Mouse (Mus musculus) bone marrow macrophage, adult 2 months (primary cell): Measurements from ENCODE around the gene Sesn3. TPM values are rescaled to one million over a fixed set of nuclear protein-coding genes. Genes with fewer than 3 reads are reported as not detected.
"Not testable (repeated sequence)": the region's sequence is repeated elsewhere in the genome, so short reads cannot be mapped to it uniquely, and the experiment has no call there.

Experiments
- H3K27ac ChIP-seq: 2 replicates; pipeline ENCODE4 v1.5.1; 2012; ENCODE audit warnings: low read depth, low read length; ENCODE audit not compliant: insufficient read depth
- H3K4me1 ChIP-seq: 2 replicates; pipeline ENCODE4 v1.6.1; 2012; ENCODE audit warnings: low read length; ENCODE audit not compliant: control insufficient read depth, insufficient read depth
- H3K4me3 ChIP-seq: 2 replicates; pipeline ENCODE4 v1.5.1; 2012; ENCODE audit warnings: mild to moderate bottlenecking, low read length, moderate library complexity; ENCODE audit not compliant: insufficient read depth
- CTCF ChIP-seq: IDR thresholded peaks from 2 replicates; pipeline ENCODE4 v1.5.1; 2012; ENCODE audit warnings: low read depth, mild to moderate bottlenecking, low read length, moderate library complexity
- POLR2A ChIP-seq: IDR thresholded peaks from 2 replicates; pipeline ENCODE4 v1.6.1; 2012; ENCODE audit warnings: mild to moderate bottlenecking, low read depth, low read length, borderline replicate concordance
- polyA plus RNA-seq: library from polyadenylated mRNA; stranded (reverse); fragments of >200 nt; gene quantifications from 2 replicates; pipeline ENCODE4 v1.2.4, GENCODE M21; 2012; ENCODE audit not compliant: missing spikeins, insufficient read depth, insufficient read length

Sesn3 gene
- polyA plus RNA-seq, 1 experiment = 3.6 TPM

DNA sequence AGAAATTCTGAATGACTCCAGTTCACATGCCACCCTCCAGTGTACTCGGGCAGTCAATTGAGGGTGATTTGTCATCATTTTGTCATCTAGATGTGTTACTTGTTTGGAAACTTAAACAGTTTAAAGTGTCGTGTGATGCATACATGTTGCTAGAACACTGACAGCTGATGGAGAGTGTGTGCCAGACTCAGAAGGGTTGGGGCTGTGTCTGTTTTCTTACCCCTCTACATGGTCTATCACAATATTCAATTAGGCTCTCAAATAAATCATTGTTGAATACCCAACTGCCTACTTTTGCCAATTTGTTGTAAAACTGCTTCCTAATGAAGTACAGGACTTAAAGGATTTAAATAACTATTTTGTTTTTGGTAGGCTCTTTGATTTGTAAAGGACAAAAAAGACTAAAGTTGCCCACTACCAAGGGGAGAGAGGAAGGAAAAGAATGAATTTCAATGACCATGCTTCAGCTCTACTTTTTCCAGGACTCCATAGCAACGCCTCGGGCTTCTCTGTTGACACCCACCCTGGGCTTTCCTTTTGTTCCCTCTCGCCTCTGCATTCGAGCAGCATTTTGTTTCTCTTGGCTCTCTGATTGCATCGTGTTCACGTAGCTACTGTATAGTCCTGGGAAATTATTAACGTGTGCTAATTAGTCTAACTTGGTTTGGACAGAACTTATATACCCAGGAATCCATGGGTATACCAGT, 29.5 kb downstream of the Sesn3 start:
- no peak for TF ChIP-seq CTCF
- TF ChIP-seq POLR2A = no peak
- Histone ChIP-seq H3K4me1 (no peaks in the 10 kb centered on the region), H3K4me3 (no peak overlapping the region), H3K27ac (no peak overlapping the region)

DNA sequence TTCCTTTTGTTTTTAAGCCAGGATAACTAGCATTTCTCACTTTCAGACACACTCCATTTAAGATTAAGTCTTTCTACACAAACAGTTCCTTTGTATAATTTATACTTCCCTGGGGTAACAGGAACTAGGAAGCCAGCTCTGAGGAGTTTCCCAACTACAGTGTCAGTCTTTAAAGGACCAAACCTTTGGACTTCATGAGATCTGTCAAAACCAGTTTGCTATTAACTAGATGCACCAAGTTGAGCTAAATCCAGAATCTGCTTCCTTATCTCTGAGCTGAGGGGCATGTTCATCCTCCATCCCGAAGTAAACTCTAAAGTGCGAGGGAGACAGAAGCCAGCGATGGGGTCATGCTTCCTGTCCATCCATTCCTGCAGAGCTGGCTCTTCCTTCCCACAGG, 32.5 kb downstream of the Sesn3 start:
- Histone ChIP-seq H3K4me1 (no peaks in the 10 kb centered on the region), H3K27ac (no peak overlapping the region), H3K4me3 (no peak overlapping the region)
- TF ChIP-seq POLR2A = no peak
- no peak for TF ChIP-seq CTCF

DNA sequence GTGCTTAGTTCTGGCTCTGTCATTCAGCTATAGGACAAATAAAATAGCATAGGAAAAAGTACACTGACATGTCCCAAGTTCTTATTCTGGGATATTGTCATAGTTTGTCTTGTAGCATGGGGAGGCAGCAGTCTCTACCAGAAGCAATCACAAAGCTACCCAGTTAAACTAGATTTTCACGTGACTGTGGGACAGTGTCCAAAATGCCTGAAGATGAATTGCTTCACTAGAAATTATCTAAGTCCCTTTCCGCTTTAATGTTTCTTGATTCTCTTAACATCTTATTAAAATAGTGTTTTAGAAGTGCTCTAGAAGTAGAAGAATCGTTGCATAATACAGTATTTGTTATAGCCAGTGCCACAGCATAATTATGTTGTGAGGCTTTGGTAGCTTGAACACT, 39.1 kb downstream of the Sesn3 start:
- TF ChIP-seq POLR2A (no peak), CTCF (no peak)

GRCm38 (mm10) chr9:14314477-14314876, 39.6 kb downstream of the Sesn3 start:
- Histone ChIP-seq H3K4me1 (no peaks in the 10 kb centered on the region), H3K27ac (no peak overlapping the region), H3K4me3 (no peak overlapping the region)
- no peak for TF ChIP-seq POLR2A
- no peak for TF ChIP-seq CTCF

More for the DNA sequence above, 39.1 kb downstream of the Sesn3 start:
- H3K4me1 ChIP-seq = no peaks in the 10 kb centered on the region
- no peak overlapping the region for H3K4me3 ChIP-seq
- H3K27ac ChIP-seq = no peak overlapping the region

GRCm38 (mm10) chr9:14316618-14317017, 41.8 kb downstream of the Sesn3 start:
- Histone ChIP-seq H3K27ac (no peak overlapping the region), H3K4me1 (no peaks in the 10 kb centered on the region), H3K4me3 (no peak overlapping the region)
- TF ChIP-seq POLR2A (no peak), CTCF (no peak)

- no peak for TF ChIP-seq CTCF
- TF ChIP-seq POLR2A = no peak
- Histone ChIP-seq H3K27ac (no peak overlapping the region), H3K4me1 (no peaks in the 10 kb centered on the region), H3K4me3 (no peak overlapping the region)
Observed at GRCm38 (mm10) chr9:14335829-14336228, 61.0 kb downstream of the Sesn3 start.

DNA sequence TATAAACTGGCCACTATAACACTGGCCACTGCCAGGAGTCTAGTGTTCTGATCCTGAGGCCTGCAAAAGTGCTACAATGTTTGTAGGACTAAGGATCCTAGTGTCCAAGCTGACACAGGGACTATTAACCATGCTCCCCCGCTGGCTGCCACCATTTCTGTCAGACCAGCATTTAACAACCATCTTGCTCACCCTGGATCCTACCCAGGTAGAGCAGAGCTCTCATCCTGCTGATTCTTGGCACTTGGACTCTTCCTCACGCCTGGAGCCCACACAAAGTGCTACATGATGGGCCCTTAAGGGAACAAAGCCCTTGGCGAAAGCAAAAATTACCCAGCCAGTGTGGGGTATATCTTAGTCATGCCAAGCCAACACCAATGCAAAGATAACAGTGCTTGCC, 62.0 kb downstream of the Sesn3 start:
- TF ChIP-seq CTCF (no peak), POLR2A (no peak)
- Histone ChIP-seq H3K27ac (no peak overlapping the region), H3K4me3 (no peak overlapping the region), H3K4me1 (no peaks in the 10 kb centered on the region)

DNA sequence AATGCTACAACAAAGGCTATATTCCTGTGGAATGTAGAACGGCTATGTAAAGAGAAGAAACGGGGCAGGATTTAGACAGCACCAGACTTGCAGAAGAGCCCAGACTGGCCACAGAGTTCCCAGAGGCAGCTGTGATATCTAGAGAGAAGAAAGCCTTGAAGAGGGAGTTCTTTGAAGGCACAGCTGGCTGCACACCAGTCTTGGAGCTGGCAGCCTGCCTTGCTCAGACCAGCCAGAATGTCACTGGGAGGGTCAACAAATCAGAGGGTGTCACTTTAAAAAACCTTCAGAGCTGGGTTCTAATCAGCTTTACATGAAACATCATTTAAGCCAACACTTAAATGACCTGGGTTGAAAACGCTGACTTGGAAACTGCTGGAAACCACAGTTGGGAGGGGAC, 63.8 kb downstream of the Sesn3 start:
- Histone ChIP-seq H3K4me3 (no peak overlapping the region), H3K27ac (no peak overlapping the region), H3K4me1 (no peaks in the 10 kb centered on the region)
- TF ChIP-seq CTCF (no peak), POLR2A (no peak)

DNA sequence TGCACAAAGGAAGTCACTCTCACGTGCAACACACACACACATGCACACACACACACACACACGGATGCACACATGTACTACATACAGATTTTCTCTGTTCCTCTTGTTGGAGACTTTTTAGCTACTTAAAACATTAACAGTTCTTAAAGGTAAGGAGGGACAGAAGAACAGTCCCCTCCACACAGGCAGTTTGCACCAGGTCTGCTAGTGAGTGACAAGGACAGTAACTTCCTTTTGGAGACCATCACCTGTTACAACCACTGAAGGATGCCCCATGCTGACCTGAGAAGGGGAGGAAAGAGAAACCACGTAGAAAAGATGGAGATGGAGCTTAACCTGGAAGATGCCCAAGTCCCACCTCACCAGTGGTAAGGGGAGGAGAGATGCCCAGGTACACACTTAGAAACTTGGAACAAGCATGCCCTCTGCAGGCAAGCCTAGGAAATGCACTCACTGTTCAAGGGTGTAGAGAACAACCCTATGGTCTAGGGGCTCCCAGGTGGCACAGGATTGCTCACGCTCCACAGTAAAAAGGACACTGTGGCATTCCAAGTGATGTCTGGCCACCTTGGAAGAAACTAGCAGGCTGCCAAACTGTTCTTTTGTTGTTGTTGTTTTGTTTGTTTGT, 67.3 kb downstream of the Sesn3 start:
- Histone ChIP-seq H3K27ac (no peak overlapping the region), H3K4me1 (no peaks in the 10 kb centered on the region), H3K4me3 (no peak overlapping the region)
- TF ChIP-seq CTCF = peak; percentile 94
- no peak for TF ChIP-seq POLR2A

- not testable (repeated sequence) for H3K27ac ChIP-seq, H3K4me1 ChIP-seq, H3K4me3 ChIP-seq
Observed at GRCm38 (mm10) chr9:14345866-14346265, 71.0 kb downstream of the Sesn3 start.

DNA sequence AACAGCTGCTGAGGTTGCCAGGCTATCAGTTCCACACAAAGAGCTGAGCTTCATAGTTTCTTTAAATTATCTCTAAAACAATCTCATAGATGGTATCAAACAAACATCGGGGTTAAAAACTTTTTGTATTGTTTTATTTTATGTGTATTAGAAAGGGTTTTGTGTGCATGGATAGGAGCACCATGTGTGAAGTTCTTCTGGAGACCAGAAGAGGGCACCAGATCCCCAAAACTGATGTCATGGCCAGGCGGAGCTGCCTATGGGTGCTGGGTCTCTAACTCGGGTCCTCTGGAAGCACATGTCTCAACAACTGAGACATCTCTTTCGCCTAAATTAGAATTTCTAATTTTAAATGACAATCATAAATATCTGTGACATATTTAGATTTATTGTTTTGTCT, 73.5 kb downstream of the Sesn3 start:
- no peak for TF ChIP-seq POLR2A
- peak; percentile 48 for TF ChIP-seq CTCF
- no peaks in the 10 kb centered on the region for H3K4me1 ChIP-seq
- no peak overlapping the region for H3K4me3 ChIP-seq
- H3K27ac ChIP-seq = no peak overlapping the region
